Mouse (Mus musculus) lung, embryonic 14.5 days (tissue): Measurements from ENCODE around the gene Ulk4. TPM values are rescaled to one million over a fixed set of nuclear protein-coding genes. Genes with fewer than 3 reads are reported as not detected.

Experiments
- ATAC-seq: fragments of 200-750 bp; cut with Nextera tagmentation; 2 replicates; pipeline ENCODE4 v1.8.0; 2017; ENCODE audit warnings: mild to moderate bottlenecking, moderate TSS enrichment, moderate library complexity; ENCODE audit not compliant: insufficient read depth
- DNase-seq: peaks from one replicate; pipeline ENCODE4 v3.0.0-alpha.2; 2015
- H3K27ac ChIP-seq: fragments of 300-500 bp; sonication (generic); 2 replicates; pipeline ENCODE4 v1.5.1; 2014; ENCODE audit warnings: low read depth, mild to moderate bottlenecking, moderate library complexity
- H3K27me3 ChIP-seq: fragments of 300-500 bp; sonication (generic); 2 replicates; pipeline ENCODE4 v1.6.1; 2014; ENCODE audit warnings: low read length, control low read depth; ENCODE audit not compliant: insufficient read depth
- H3K36me3 ChIP-seq: fragments of 300-500 bp; sonication (generic); 2 replicates; pipeline ENCODE4 v1.6.1; 2014; ENCODE audit warnings: control low read depth; ENCODE audit not compliant: insufficient read depth
- H3K4me1 ChIP-seq: fragments of 300-500 bp; sonication (generic); 2 replicates; pipeline ENCODE4 v1.6.1; 2014; ENCODE audit warnings: antibody characterized with exemption, control low read depth; ENCODE audit not compliant: insufficient read depth
- H3K4me2 ChIP-seq: fragments of 300-500 bp; sonication (generic); 2 replicates; pipeline ENCODE4 v1.6.1; 2014; ENCODE audit warnings: mild to moderate bottlenecking
- H3K4me3 ChIP-seq: fragments of 300-500 bp; sonication (generic); 2 replicates; pipeline ENCODE4 v1.5.1; 2014; ENCODE audit warnings: low read depth, low read length
- H3K9ac ChIP-seq: fragments of 300-500 bp; sonication (generic); 2 replicates; pipeline ENCODE4 v1.6.1; 2014
- H3K9me3 ChIP-seq: fragments of 300-500 bp; sonication (generic); 2 replicates; pipeline ENCODE4 v1.6.1; 2016; ENCODE audit warnings: low read depth, low read length, control low read depth
- CTCF ChIP-seq: IDR thresholded peaks from 2 replicates; pipeline ENCODE4 v1.5.1; 2016; ENCODE audit warnings: antibody characterized with exemption, low read depth
- WGBS: fragments of 180-500 bp; shearing (Covaris S2); extraction: QIAGEN DNeasy Blood & Tissue Kit; methylation state at CpG from one replicate; pipeline ENCODE4 v1.1.7; 2014; 5-methylcytosine and 5-hydroxymethylcytosine counted together
- polyA plus RNA-seq: library from polyadenylated mRNA; unstranded; fragments of >200 nt; fragmentation: Nextera tagmentation; extraction: Ambion mirVana; gene quantifications from 2 replicates; pipeline ENCODE4 v1.2.1, GENCODE M21; 2014

The Ulk4 gene
- polyA plus RNA-seq, 1 experiment from 2014 or later, result 125 TPM

DNA sequence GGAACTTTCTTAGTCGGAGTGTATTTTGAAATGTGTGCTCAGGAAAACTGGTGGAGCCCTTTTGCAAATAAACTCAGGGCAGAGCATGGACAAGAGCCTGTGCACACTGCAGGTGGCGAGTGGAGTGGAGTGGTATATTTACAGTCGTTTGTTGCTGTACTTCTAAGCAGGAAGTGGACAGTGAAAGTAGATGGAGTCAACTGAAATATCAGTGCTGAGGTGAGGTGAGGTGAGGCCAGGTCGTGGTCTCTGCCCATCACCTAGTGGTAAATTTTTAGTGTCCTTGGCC is 341.4 kb downstream of the Ulk4 start:
- no peak for ATAC-seq

DNA sequence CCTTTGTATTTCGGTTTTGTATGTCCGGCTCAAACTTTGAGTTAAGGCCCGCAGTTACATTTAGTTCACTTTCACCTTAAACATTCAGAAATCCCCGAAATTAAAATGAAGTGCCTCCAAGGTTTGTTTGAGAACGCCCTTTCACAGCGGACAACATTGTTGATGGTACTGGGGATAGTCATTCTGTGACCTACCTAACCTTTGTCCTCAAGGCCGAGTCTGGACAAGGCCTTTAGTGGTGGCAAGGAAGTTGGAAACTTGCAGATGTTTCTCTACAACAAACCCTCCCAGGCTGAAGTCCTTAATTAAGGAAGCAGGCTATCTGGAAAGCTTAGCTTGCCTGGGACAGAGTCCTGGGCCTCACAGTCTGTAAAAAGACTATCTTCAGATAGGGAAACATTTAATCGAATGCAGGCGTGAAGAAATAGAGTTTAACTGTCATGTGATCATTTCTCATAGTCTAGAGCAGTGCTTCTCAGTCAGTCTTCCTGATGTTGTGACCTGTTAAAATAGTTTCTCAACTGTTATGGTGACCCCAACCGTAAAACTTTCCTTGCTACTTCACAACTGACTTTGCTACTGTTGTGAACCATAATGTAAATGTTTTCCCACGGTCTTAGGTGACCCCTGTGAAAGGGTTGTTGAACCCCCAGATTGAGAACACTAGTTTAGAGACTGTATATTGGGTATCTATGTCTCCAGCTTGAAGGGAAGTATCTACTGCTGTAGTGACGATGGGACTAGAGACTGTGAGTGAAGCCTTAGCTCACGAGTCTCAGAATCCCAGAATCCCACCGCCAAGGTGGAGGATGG is 342.0 kb downstream of the Ulk4 start:
- peaks cover 8% of the 10 kb centered on the region; the same call in 1 of the 2 replicates for H3K36me3 ChIP-seq
- H3K4me1 ChIP-seq, result peaks cover 8% of the 10 kb centered on the region
- peak overlapping the region; percentile 93 for H3K4me3 ChIP-seq
- no peak for ATAC-seq
- H3K27me3 ChIP-seq, result no peaks in the 10 kb centered on the region
- 5% methylated on average over 14 of the region's 14 CpGs for WGBS
- no peak for TF ChIP-seq CTCF
- peak; percentile 34 for DNase-seq
- H3K9me3 ChIP-seq, result no peaks in the 10 kb centered on the region
- peak overlapping the region; percentile 93 for H3K27ac ChIP-seq
- H3K9ac ChIP-seq, result peak overlapping the region; percentile 97
- H3K4me2 ChIP-seq, result peak overlapping the region; percentile 77

More for the DNA sequence above, 341.4 kb downstream of the Ulk4 start:
- no peaks in the 10 kb centered on the region for H3K9me3 ChIP-seq
- peaks cover 9% of the 10 kb centered on the region; the same call in 1 of the 2 replicates for H3K36me3 ChIP-seq
- peaks cover 8% of the 10 kb centered on the region for H3K4me1 ChIP-seq
- H3K9ac ChIP-seq, result peak overlapping the region; percentile 97
- no peaks in the 10 kb centered on the region for H3K27me3 ChIP-seq
- DNase-seq, result no peak
- 7% methylated on average over 4 of the region's 4 CpGs for WGBS
- peak overlapping the region; percentile 77 for H3K4me2 ChIP-seq
- TF ChIP-seq CTCF, result no peak
- peak overlapping the region; percentile 32; the same call in 1 of the 2 replicates for H3K27ac ChIP-seq
- H3K4me3 ChIP-seq, result peak overlapping the region; percentile 93

DNA sequence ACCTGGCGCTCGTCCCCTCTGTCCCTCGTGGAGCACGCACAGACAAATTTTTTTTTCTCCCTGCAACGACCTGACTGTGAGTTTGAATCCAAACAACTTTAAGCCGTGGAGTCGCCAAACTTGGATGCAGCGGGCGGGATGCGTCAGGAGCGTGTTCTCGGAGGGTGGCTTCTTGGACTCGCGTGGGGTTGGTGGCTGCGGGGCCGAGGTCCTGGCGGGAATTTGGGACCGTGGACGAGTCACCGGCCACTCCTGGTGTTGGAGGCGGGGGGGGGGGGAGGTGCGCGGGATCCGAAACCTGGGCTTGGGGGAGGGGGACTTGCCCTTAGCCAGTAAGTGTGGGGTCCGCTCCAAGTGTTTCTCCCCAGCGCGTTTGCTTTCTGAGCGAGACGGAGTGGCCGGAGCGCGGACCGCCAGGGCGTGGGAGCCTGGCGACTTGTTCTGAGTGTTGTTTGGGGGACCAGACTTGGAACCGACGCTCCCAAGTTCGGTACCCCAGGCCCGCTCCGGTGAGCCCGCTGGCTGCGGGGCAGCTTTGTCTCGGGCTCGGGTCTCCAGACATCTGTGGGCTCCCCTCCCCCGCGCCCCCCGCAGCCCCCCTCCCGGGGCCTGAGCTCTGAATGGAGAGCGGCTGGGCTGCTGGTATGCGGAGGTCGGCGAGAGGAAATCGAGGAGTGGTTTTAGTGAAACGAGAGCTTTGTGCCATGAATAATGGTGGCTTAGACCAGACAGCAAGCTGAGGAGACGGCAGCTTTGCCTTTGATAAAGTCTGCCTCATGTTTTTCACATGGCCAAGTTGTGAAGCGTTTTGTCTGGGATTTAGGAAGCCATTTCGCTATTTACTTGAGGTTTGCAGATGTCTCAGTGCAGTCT is 342.9 kb downstream of the Ulk4 start:
- H3K9me3 ChIP-seq, result no peaks in the 10 kb centered on the region
- DNase-seq (peak; percentile 74), ATAC-seq (peak; percentile 33)
- H3K27ac ChIP-seq, result peak overlapping the region; percentile 93
- H3K4me3 ChIP-seq, result peak overlapping the region; percentile 93
- peaks cover 8% of the 10 kb centered on the region for H3K4me1 ChIP-seq
- TF ChIP-seq CTCF, result no peak
- H3K4me2 ChIP-seq, result peak overlapping the region; percentile 77
- no peaks in the 10 kb centered on the region for H3K27me3 ChIP-seq
- H3K36me3 ChIP-seq, result 0 out of 2 replicates have a peak, but pooled peaks cover 5% of the 10 kb centered on the region
- peak overlapping the region; percentile 97 for H3K9ac ChIP-seq
- WGBS, result under 1% methylated on average over 54 of the region's 57 CpGs

DNA sequence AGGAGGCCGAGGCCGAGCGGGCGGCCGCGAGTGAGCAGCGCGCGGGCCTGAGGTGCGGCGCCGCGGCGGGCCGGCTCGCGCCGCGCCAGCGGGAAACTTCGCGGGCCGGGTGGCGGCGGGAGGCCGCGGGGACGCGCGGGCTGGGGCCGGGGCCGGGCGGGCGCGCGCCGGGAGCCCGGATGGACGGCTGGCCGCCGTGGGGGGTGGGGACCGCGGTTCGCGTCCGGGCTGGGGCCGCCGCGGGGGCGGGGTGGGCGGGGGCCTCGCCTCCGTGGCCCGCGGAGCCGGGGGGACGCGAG is 343.5 kb downstream of the Ulk4 start:
- TF ChIP-seq CTCF, result no peak
- DNase-seq (no peak), ATAC-seq (no peak)
- H3K4me1 ChIP-seq, result peaks cover 8% of the 10 kb centered on the region
- H3K27ac ChIP-seq, result peak overlapping the region; percentile 93
- no peaks in the 10 kb centered on the region for H3K9me3 ChIP-seq
- peak overlapping the region; percentile 77 for H3K4me2 ChIP-seq
- H3K9ac ChIP-seq, result peak overlapping the region; percentile 97
- 0% methylated on average over 24 of the region's 58 CpGs for WGBS
- H3K36me3 ChIP-seq, result 0 out of 2 replicates have a peak, but pooled peaks cover 3% of the 10 kb centered on the region
- H3K27me3 ChIP-seq, result no peaks in the 10 kb centered on the region
- peak overlapping the region; percentile 93 for H3K4me3 ChIP-seq

DNA sequence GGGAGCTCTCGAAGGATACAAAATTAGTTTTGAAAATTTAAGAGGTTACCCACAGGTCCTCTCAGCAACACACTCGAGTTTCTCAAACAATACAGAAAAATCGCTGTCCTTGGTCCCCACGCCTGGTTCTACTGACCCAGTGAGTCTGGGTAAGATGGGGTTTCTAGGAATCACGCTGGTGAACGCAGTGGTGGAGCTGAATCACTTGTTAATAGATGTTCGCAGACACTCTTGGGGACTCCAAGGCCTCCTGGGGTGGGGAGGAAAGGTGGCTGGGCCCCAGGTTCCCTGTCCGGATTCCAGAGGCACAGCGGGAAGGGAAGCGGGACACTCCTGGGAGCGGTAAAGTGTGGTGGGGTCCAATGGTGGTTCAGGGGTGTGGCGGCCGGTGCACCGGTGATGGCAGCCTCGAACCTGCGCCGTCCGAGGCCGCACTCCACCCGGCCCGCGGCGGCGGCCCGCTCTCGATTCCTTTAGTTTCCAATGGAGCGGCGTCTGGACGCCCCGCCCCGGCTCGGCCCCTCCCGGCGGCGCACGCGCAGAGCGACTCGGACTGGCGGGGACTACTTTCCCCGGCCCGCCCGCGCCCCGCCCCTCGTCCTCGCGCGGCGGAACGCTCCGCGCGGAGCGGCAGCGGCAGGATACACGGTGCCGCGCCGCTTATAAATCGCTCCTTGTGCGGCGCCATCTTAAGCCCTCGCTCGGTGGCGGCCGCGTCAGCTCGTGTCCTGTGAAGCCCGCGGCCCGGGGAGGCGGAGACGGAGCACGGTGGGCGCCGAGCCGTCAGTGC is 344.0 kb downstream of the Ulk4 start:
- Histone ChIP-seq H3K4me3 (peak overlapping the region; percentile 93), H3K27ac (peak overlapping the region; percentile 93), H3K36me3 (no peaks in the 10 kb centered on the region), H3K9ac (peak overlapping the region; percentile 97), H3K9me3 (no peaks in the 10 kb centered on the region), H3K27me3 (no peaks in the 10 kb centered on the region), H3K4me2 (peak overlapping the region; percentile 77), H3K4me1 (peaks cover 6% of the 10 kb centered on the region)
- peak; percentile 91 for ATAC-seq
- 5% methylated on average over 77 of the region's 78 CpGs for WGBS
- TF ChIP-seq CTCF, result no peak
- DNase-seq, result peak; percentile 98

DNA sequence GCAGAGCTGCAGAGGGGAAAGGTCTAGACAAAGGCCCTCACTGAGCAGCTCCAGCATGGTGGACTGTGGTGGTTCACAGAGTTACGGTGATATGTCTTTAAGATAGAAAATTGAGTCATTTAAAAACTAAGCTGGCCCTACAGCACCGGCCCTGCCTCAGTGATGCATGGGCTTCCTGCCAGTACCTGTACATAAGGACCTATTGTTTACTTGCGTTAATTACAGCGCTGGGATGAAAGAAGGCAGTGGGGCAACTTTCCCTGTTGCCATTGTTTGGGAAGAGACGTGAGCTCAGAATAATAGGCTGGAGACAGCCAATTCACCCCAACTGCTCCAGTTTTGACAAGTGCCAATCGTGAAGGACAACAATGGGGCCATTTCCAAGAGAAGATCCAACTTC is 344.6 kb downstream of the Ulk4 start:
- Histone ChIP-seq H3K4me2 (no peak overlapping the region; the same call in 1 of the 2 replicates), H3K27me3 (no peaks in the 10 kb centered on the region), H3K27ac (peak overlapping the region; percentile 24; the same call in 1 of the 2 replicates), H3K4me1 (peaks cover 6% of the 10 kb centered on the region), H3K36me3 (no peaks in the 10 kb centered on the region), H3K4me3 (no peak overlapping the region), H3K9me3 (no peaks in the 10 kb centered on the region), H3K9ac (no peak overlapping the region)
- DNase-seq, result peak; percentile 52
- 54% methylated on average over 6 of the region's 6 CpGs for WGBS
- ATAC-seq, result no peak
- TF ChIP-seq CTCF, result no peak
